Mouse (Mus musculus) CH12F3 (cell line): ENCODE data around the gene Rabac1.

Source experiments
- in situ Hi-C: fragments of 300-500 bp; cut with MboI; formaldehyde crosslinking; loops from 2 replicates; pipeline ENCODE4 v1.14.3; 2020; ENCODE audit warnings: low sequenced_read_pairs

The Rabac1 gene

DNA sequence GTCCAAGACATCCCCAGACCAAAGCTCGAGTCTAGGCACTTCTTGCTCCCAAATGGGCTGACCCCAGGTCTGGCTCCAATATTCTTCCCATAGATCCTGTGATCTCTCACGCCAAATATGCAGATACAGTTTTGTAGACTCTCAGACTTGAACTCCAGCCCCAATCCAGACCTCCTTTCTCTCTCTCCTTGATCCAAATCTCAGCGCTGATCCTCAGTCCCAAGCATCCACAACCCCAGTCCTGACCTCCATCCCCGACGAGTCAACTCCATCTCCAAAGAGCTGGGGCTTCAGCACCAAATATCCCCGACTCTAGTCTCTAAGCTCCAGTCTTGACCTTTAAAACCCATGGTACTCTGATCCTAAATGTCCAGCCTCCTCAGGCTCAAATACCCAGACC lies 28.9 kb downstream of the Rabac1 start:
- in situ Hi-C loops, result no loop called here

DNA sequence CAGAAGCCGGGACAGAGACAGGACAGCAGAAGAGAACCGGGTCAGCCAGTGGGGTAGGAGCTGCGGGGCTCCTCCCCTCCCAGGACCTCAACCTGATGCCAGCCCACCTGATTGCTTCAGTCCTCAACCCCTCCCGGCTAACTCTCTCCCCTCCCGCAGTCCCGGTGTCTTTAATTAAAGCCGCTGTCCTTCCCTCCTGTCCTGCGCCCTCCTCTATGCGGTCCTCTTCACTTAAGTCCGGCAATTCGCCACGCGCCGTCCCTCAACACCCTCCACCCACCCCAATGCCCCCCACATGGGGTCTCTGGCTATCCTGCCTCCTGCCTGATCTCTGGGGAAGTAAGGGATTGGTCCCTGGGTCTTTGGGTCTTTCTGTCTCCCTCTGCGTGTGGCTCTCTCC lies 40.9 kb downstream of the Rabac1 start:
- in situ Hi-C loops, result no loop called here

DNA sequence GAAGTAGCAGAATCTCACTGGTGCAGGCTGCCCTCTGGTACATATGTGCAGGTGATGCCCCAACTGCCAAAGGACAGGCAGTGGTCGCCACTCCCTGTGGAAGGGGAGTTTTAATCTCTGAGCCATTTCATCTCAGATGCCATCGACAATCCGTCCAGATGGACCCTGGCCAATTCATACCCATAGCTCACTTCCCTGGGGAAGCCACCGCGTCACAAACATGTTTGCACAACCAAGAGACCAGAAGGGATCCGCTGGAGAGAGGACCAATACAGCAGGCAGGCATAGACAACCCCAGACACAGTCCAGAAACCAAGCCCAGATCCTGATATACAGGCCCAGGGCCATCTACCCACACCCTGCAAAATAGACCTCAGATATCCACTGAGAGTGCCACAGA lies 42.1 kb downstream of the Rabac1 start:
- in situ Hi-C loops, result no loop called here
